Mouse (Mus musculus) gonadal fat pad, adult 2 months (tissue): ENCODE data around the gene Dram1. TPM values are rescaled to one million over a fixed set of nuclear protein-coding genes. Genes with fewer than 3 reads are reported as not detected.

ENCODE experiments used
- DNase-seq: peaks from one replicate; pipeline ENCODE4 v3.0.0-alpha.2; 2012; ENCODE audit warnings: low read depth
- polyA plus RNA-seq: library from polyadenylated mRNA; depleted of rRNA; stranded (reverse); fragments of >200 nt; gene quantifications from 2 replicates; pipeline ENCODE4 v1.2.3, GENCODE M21; 2012; rRNA removed

Dram1 gene
- 69.9 and 108 TPM in 2 replicates for polyA plus RNA-seq

GRCm38 (mm10) chr10:88379013-88379885 is at the start of gene Dram1, which contains the start of gene Gnptab:
TSS of gene Dram1 (minus strand) at chr10:88379080.
TSS of gene Gnptab (plus strand) at chr10:88379132.
- no peak for DNase-seq

DNA sequence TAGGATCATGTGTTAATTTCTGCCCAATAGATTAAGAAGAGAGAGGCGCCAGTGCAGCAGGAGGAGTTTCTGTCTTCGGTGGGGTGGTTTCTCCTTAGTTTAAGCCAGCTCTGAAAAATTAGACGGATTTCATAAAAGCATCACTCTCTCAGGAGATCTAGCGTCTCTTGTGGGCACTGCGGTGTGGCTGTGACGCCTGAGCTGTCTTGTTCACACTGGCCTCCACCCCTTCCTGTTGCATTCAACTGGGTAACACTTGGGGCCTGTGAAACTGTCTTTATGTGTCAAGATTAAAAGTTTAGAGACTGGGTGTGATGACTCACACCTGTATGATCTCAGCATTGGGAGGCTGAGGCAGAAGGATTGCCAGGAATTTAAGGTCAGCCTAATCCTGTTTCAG is 49.1 kb upstream of the Dram1 start:
- no peak for DNase-seq

DNA sequence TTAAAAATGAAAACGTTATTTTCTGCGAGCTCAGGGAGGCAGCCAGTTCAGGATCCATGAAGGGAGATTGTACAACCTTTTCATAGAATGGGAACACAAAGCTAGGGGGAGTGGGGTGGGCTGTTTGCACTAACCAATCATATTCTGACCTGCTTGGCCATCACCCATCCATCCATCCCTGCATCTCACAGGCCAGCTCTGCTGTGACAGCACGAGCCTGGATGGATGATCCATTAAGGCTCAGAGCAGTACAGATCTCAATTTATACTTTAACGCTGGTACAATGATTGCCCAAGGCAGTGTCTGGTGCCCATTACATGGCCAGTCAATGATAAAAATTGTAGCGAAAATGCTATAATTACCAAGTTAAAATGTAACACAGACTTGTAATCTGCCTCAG is 48.0 kb upstream of the Dram1 start:
- no peak for DNase-seq

DNA sequence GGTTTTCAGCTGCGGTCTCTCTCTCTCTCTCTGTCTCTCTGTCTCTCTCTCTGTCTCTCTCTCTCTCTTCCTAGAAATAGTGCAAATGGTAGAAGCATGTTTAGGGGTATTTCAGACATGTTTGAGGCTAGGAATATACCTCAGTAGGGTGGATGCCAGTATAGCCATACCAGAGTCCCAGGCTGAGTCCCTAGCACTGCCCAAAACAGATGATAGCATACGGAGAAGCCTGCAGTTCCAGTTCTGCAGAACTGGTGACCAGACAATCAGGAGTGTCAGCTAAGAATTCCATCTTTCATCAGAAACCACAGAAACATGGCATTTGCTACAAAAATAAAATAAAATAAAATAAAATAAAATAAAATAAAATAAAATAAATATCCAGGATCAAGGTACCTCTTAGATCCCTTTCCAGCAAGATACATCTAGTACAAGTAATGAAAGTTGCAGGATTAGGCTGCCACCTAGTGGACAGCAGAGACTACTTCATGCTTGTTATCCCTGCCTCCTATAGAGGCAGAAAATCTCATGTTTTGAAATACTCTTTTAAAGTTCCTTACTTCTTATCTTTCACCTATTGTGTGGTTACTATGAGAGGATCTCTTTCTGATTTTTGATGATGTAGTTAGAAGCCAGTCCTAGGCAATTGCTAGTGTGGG is 47.4 kb upstream of the Dram1 start:
- DNase-seq = no peak

- DNase-seq = no peak
These were observed 42.0 kb upstream of the Dram1 start for GRCm38 (mm10) chr10:88420655-88421435.

GRCm38 (mm10) chr10:88420141-88420541 is 41.3 kb upstream of the Dram1 start:
- no peak for DNase-seq

- DNase-seq = no peak
These were observed 38.8 kb upstream of the Dram1 start for GRCm38 (mm10) chr10:88417686-88418085.

- DNase-seq = no peak
These were observed 33.6 kb upstream of the Dram1 start for GRCm38 (mm10) chr10:88412290-88412995.

DNA sequence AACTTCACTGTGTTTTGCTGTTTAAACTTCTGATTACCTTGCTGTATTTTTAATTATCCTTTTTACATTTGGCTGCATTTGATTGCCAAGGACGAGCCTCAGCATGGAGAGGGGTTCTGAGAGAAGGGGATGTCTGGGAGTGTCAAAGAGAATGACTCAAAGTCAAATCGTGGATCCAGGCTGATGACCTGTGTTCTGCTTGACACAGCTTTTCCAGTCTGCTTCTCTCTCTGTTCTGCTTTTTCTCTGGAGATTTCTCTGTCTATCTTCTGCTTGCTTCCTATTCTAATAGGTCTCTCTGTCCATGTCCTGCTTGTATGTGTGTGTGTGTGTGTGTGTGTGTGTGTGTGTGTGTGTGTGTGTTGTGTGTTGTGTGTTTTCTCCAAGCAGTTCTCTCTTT is 30.9 kb upstream of the Dram1 start:
- DNase-seq = no peak

GRCm38 (mm10) chr10:88407875-88408631 is 29.2 kb upstream of the Dram1 start:
- no peak for DNase-seq

DNA sequence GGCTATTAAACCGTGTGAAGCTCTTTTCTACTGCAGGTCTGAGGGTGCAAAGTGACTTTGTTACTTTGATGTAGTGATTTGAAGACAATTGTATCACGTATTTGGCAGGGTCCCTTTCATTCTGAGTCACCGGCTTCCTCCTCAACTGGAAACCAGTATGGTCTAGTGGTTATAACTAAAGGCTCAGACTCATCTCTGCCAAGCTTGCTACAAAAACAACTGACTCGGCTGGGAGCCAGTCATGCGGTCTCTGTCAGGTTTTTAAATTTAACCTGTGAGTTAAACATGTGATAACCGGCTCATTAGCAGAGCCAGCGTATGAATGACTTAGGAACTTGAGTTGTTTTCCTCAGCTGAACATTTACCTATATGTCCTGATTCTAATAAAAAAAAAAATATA is 26.9 kb upstream of the Dram1 start:
- no peak for DNase-seq

- DNase-seq = no peak
These were observed 25.3 kb upstream of the Dram1 start for GRCm38 (mm10) chr10:88404220-88404619.

GRCm38 (mm10) chr10:88403021-88403420 is 24.1 kb upstream of the Dram1 start:
- DNase-seq = peak; percentile 68

GRCm38 (mm10) chr10:88399271-88399670 is 20.4 kb upstream of the Dram1 start:
- no peak for DNase-seq

DNA sequence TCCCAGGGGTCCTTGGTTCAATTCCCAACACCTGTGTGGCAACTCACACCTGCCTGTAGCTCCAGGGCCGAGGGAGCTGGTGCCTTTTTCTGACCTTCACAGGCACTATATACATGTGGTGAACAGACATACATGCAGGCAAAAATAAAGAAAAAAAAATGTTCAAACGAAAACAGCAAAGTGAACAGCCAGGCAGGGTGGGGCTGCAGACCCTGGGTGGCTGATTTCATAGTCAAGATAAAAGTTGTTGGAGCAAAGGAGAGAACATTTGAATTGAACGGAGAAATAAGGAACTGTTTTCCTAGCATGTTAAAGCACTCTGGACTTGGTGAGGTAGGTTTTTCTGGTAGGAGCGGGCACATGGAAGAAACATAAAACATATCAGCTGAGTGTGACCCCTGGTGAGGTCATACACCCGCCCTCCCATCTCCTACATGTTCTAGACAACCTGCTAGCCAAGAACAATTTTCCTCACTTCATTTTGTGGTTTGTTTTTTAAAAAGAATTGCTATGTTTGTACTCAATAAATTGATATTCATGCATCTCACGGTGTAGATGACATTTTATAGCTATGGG is 19.9 kb upstream of the Dram1 start:
- DNase-seq = no peak

GRCm38 (mm10) chr10:88392181-88392847 is 13.4 kb upstream of the Dram1 start:
- no peak for DNase-seq

DNA sequence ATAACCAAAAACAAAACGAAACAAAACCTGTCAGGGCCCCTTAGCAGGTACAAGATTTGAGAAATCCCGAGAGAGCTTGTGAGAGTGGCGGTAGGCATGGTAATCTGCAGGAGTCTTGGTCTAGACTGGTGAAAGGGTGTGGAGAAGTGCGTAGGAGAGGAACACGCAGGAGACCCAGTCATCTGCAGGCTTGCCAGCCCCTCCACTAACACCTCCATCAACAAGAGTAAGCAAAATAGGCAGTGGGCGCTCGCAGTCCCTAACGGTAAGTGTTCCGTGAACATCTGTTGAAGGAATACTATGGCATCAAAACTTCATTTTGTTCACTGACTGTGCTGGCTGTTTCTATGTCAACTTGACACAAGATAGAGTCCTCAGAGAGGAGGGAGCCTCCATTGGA is 12.6 kb upstream of the Dram1 start:
- no peak for DNase-seq

GRCm38 (mm10) chr10:88390096-88390790 is 11.4 kb upstream of the Dram1 start:
- DNase-seq = no peak

GRCm38 (mm10) chr10:88389576-88389975 is 10.7 kb upstream of the Dram1 start:
- no peak for DNase-seq
